Mouse (Mus musculus) kidney, postnatal 36 days (tissue): ENCODE measurements around the gene Agxt2.
A peak's percentile ranks its signal among the peaks of the same experiment; 100 is the strongest.

Experiments
- DNase-seq, 2 experiments: peaks; one replicate each; pipeline ENCODE4 v3.0.0; 2021 to 2022; ENCODE audit warnings: mixed read lengths in 2 of 2

Gene Agxt2

GRCm38 (mm10) chr15:10426545-10427266 is 68.4 kb downstream of the Agxt2 start:
- no peak for DNase-seq

- DNase-seq: no peak
Measured at GRCm38 (mm10) chr15:10436893-10437292, 78.6 kb downstream of the Agxt2 start.

- DNase-seq: peak; percentile 35 to 53
Measured at GRCm38 (mm10) chr15:10439963-10440362, 81.6 kb downstream of the Agxt2 start.

GRCm38 (mm10) chr15:10441493-10441892 is 83.2 kb downstream of the Agxt2 start:
- DNase-seq: no peak

GRCm38 (mm10) chr15:10442275-10442674 is 83.9 kb downstream of the Agxt2 start:
- DNase-seq: no peak

GRCm38 (mm10) chr15:10447102-10447501 is 88.8 kb downstream of the Agxt2 start:
- DNase-seq: no peak
